Mouse (Mus musculus) stomach, embryonic 15.5 days (tissue): ENCODE results near the gene Gigyf2. TPM values are rescaled to one million over a fixed set of nuclear protein-coding genes. Genes with fewer than 3 reads are reported as not detected.
"Not testable (repeated sequence)": the region's sequence is repeated elsewhere in the genome, so short reads cannot be mapped to it uniquely, and the experiment has no call there.

Experiments used
- ATAC-seq: fragments of 200-750 bp; cut with Nextera tagmentation; 2 replicates; pipeline ENCODE4 v1.8.0; 2017; ENCODE audit warnings: low read depth, moderate number of reproducible peaks, moderate TSS enrichment; ENCODE audit not compliant: insufficient read depth, low FRiP score
- H3K27ac ChIP-seq: fragments of 300-500 bp; sonication (generic); 2 replicates; pipeline ENCODE4 v1.5.1; 2015; ENCODE audit warnings: mild to moderate bottlenecking, inconsistent platforms
- H3K27me3 ChIP-seq: fragments of 300-500 bp; sonication (generic); replicated peaks from 2 replicates; pipeline ENCODE4 v1.6.1; 2015; ENCODE audit warnings: inconsistent platforms
- H3K36me3 ChIP-seq: fragments of 300-500 bp; sonication (generic); 2 replicates; pipeline ENCODE4 v1.6.1; 2015; ENCODE audit warnings: inconsistent platforms
- H3K4me1 ChIP-seq: fragments of 300-500 bp; sonication (generic); 2 replicates; pipeline ENCODE4 v1.6.1; 2015; ENCODE audit warnings: inconsistent platforms
- H3K4me2 ChIP-seq: fragments of 300-500 bp; sonication (generic); 2 replicates; pipeline ENCODE4 v1.6.1; 2015; ENCODE audit warnings: mild to moderate bottlenecking, inconsistent platforms
- H3K4me3 ChIP-seq: fragments of 300-500 bp; sonication (generic); replicated peaks from 2 replicates; pipeline ENCODE4 v1.5.1; 2015; ENCODE audit warnings: inconsistent platforms
- H3K9ac ChIP-seq: fragments of 300-500 bp; sonication (generic); 2 replicates; pipeline ENCODE4 v1.6.1; 2015; ENCODE audit warnings: inconsistent platforms
- H3K9me3 ChIP-seq: fragments of 300-500 bp; sonication (generic); 2 replicates; pipeline ENCODE4 v1.6.1; 2016; ENCODE audit warnings: inconsistent platforms
- WGBS: fragments of 180-500 bp; shearing (Covaris S2); methylation state at CpG from one replicate; pipeline ENCODE4 v1.1.7; 2015; 5-methylcytosine and 5-hydroxymethylcytosine counted together
- polyA plus RNA-seq: library from polyadenylated mRNA; unstranded; fragments of >200 nt; fragmentation: Nextera tagmentation; extraction: Ambion mirVana; gene quantifications from 2 replicates; pipeline ENCODE4 v1.2.1, GENCODE M21; 2015

Gigyf2 gene
- polyA plus RNA-seq, 1 experiment from 2014 or later, result 49.4 TPM

DNA sequence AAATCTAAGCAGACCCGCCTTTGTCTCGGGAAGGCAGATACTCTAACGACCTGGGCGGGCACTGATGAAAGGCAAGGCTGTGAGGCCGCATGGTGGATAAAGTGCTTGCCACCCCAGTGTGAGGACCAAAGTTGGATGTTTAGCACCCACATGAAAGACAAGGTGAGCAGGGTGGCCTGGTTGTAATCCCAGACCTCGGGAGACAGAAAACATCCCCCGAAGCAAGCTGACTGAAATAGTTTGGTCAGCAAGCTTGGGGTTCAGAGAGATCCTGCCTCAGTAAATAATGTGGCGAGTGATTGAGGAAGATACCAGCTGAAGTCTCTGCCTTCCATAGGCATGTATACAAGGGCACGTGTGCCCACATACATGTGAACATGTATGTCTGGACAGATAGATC is 140.7 kb downstream of the Gigyf2 start:
- Histone ChIP-seq H3K27me3 (no peaks in the 10 kb centered on the region), H3K9ac (no peak overlapping the region), H3K27ac (no peak overlapping the region), H3K9me3 (no peaks in the 10 kb centered on the region), H3K36me3 (no peaks in the 10 kb centered on the region), H3K4me2 (no peak overlapping the region), H3K4me3 (no peak overlapping the region), H3K4me1 (no peaks in the 10 kb centered on the region)
- 66% methylated on average over 9 of the region's 9 CpGs for WGBS
- ATAC-seq, result no peak

DNA sequence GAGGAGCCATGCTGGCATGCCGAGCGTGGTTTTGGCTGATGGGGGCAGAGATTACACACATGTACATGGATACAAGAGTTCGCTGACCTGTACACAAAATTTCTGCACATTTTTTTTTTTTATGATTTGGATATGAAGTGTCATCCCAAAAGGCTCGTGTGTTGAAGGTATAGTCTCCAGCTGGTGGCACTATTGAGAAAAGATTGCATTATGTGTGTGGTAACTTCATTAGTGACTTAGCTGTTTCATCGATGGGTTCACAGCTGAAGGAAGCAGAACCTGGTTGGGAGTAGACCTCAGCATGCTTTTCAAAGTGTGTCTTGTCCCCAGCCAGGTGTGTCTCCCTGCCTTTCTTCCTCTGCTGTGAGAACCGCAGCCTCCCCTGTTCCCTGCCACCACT is 141.5 kb downstream of the Gigyf2 start:
- Histone ChIP-seq H3K36me3 (no peaks in the 10 kb centered on the region), H3K4me1 (no peaks in the 10 kb centered on the region), H3K9me3 (no peaks in the 10 kb centered on the region), H3K27ac (no peak overlapping the region), H3K27me3 (no peaks in the 10 kb centered on the region), H3K4me2 (no peak overlapping the region), H3K9ac (no peak overlapping the region), H3K4me3 (no peak overlapping the region)
- no peak for ATAC-seq
- WGBS, result 66% methylated on average over 6 of the region's 6 CpGs

DNA sequence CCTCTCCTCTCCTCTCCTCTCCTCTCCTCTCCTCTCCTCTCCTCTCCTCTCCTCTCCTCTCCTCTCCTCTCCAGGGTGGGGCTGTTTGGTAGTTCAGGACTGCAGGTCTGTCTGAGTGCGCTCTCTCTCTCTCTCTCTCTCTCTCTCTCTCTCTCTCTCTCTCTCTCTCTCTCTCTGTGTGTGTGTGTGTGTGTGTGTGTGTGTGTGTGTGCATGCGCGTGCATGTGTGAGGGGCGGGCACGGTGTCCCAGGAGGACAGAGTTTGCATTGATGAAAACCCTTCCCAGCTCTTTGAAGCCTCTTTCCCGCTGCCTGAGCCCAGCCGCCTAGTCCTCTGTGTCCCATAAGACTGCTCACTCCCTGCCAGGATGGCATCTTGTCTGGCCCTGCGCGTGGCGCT is 143.2 kb downstream of the Gigyf2 start, which contains the start of gene Snorc:
Gene Snorc, plus strand, starts transcription at position 301 of the 400 bp plus-strand sequence.
- not testable (repeated sequence) for H3K36me3 ChIP-seq, H3K27ac ChIP-seq, ATAC-seq, H3K4me3 ChIP-seq, H3K4me2 ChIP-seq, H3K9me3 ChIP-seq, H3K4me1 ChIP-seq, H3K9ac ChIP-seq
- WGBS, result 37% methylated on average over 7 of the region's 10 CpGs
- peaks cover 11% of the 10 kb centered on the region for H3K27me3 ChIP-seq

DNA sequence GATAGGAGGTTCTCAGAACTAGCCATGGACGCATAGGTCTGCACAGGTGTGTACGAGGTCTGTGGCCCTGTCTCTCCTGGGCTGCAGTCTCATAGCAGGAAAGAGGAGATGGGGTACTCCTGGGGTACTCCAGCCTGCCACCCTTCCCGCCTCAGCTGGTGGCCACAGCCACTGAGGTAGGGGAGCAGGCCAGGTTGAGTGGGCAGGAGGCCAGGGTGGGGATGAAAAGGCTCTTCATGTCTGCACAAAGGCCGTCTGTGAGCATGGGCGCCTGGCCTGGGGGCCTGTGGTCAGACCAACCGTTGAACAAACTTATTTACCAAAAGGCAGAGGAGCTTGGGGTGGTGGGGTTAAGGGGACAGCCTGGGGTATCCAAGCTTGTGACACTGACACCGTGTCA is 145.1 kb downstream of the Gigyf2 start:
- no peaks in the 10 kb centered on the region for H3K4me1 ChIP-seq
- no peak for ATAC-seq
- H3K27ac ChIP-seq, result no peak overlapping the region
- no peak overlapping the region for H3K4me2 ChIP-seq
- no peaks in the 10 kb centered on the region for H3K36me3 ChIP-seq
- no peak overlapping the region for H3K9ac ChIP-seq
- peaks cover 27% of the 10 kb centered on the region for H3K27me3 ChIP-seq
- H3K4me3 ChIP-seq, result no peak overlapping the region
- 79% methylated on average over 7 of the region's 7 CpGs for WGBS
- no peaks in the 10 kb centered on the region for H3K9me3 ChIP-seq

DNA sequence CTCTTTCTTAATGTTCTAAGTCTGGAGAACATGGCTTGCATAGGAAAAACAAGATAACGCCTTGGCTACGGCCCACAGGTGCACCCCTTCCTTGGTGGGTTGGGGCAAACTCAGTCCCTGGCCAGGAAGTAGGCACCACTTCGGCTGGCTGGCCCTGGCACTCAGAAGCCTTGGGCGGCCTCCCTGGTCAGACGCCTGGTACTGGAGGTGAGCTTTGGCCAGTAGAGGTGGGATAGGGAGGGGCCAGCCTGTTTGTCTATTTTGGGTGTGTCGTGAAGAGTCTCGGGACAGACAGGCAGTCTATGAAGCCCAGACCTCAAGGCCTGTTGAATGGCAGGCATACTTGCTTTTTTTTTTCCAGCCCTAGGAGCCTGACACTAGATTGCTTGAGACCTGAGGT is 145.8 kb downstream of the Gigyf2 start:
- H3K4me2 ChIP-seq, result no peak overlapping the region
- H3K27ac ChIP-seq, result no peak overlapping the region
- no peak overlapping the region for H3K9ac ChIP-seq
- H3K4me3 ChIP-seq, result no peak overlapping the region
- H3K9me3 ChIP-seq, result no peaks in the 10 kb centered on the region
- no peak for ATAC-seq
- H3K4me1 ChIP-seq, result no peaks in the 10 kb centered on the region
- 79% methylated on average over 7 of the region's 7 CpGs for WGBS
- H3K27me3 ChIP-seq, result peaks cover 29% of the 10 kb centered on the region
- H3K36me3 ChIP-seq, result no peaks in the 10 kb centered on the region

DNA sequence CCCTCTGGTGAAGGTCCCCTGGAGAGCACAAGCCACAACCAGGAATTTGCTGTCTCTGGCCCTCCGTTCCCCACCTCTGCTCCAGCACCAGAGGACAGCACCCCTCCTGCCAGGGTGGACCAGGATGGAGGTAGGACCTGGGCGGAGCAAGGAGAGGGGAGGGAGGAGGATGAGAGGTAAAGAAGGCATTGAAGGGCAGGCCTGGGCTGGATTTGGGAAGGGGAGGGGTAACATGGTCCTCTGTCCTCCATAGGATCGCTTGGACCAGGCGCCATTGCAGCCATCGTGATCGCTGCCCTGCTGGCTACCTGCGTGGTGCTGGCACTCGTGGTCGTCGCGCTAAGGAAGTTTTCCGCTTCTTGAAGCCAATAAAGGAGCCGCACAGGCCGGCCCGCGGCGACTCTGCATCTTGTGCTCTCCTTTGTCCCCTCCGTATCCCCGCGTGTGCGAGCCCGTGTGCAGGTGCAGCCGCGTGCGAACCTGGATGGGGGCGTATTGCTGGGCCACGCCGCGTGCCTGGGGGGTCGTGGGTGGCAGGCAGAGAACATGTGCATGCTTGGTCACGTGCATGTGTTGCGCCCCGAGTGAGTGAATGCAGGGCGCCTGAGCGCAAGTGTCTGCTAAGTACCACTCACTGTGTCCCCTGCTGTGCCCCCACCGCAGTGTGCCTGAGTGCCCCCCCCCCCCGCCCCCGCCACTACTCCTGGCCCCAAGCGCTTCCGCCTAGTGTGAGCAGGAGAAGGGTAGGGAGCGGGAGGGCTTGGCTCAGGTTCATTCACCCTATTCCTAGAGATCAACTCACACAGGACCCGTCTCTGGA is 148.5 kb downstream of the Gigyf2 start:
- WGBS, result 4% methylated on average over 41 of the region's 42 CpGs
- Histone ChIP-seq H3K4me3 (peak overlapping the region; percentile 26), H3K9ac (no peak overlapping the region), H3K4me2 (peak overlapping the region; percentile 51), H3K4me1 (no peaks in the 10 kb centered on the region), H3K36me3 (no peaks in the 10 kb centered on the region), H3K9me3 (no peaks in the 10 kb centered on the region), H3K27me3 (peaks cover 29% of the 10 kb centered on the region), H3K27ac (no peak overlapping the region)
- ATAC-seq, result peak; percentile 54; the same call in 1 of the 2 replicates

DNA sequence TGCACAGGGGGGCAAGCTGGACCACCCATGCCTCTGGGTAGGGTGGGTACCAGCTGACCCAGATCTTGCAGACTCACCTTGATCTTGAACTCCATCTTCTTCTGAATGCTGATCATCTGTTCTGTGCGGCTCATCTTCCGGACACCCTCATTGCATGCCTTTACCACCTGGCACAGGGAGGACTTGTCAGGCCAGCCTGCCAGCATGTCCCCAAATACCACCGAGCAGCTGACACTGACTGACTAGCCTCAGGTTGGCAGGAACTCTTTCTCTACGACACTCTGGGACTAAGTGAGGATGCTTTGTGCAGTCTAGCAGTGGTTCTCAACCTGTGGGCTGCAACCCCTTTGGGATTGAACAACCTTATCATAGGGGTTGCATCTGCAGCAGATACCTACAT is 155.7 kb downstream of the Gigyf2 start:
- no peak overlapping the region for H3K9ac ChIP-seq
- no peak overlapping the region for H3K4me3 ChIP-seq
- H3K27ac ChIP-seq, result no peak overlapping the region
- H3K36me3 ChIP-seq, result no peaks in the 10 kb centered on the region
- H3K27me3 ChIP-seq, result no peaks in the 10 kb centered on the region
- WGBS, result 79% methylated on average over 4 of the region's 4 CpGs
- no peaks in the 10 kb centered on the region for H3K4me1 ChIP-seq
- no peak overlapping the region for H3K4me2 ChIP-seq
- no peaks in the 10 kb centered on the region for H3K9me3 ChIP-seq
- no peak for ATAC-seq

DNA sequence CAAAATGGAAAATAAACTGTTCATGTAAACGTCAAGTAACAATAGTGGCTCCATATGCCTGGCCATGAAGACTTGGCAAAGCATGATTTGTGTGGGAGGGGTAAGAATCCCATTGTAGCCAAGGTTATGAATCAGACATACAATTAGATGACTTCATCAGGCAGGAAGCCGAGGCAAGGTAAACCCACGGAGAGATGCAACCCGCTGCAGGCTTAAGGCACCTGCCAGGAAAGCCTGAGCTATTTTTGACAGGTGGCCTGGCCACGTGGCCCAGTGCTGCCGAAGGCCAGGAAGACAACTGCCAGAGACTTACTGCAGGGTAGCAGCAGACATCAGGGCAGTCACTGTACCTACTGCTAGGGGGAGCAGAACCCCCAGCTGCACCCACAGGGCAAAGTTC is 159.6 kb downstream of the Gigyf2 start:
- Histone ChIP-seq H3K27me3 (no peaks in the 10 kb centered on the region), H3K9ac (no peak overlapping the region), H3K36me3 (no peaks in the 10 kb centered on the region), H3K27ac (no peak overlapping the region), H3K9me3 (no peaks in the 10 kb centered on the region), H3K4me3 (no peak overlapping the region), H3K4me1 (no peaks in the 10 kb centered on the region), H3K4me2 (no peak overlapping the region)
- ATAC-seq, result no peak
- 44% methylated on average over 6 of the region's 6 CpGs for WGBS

DNA sequence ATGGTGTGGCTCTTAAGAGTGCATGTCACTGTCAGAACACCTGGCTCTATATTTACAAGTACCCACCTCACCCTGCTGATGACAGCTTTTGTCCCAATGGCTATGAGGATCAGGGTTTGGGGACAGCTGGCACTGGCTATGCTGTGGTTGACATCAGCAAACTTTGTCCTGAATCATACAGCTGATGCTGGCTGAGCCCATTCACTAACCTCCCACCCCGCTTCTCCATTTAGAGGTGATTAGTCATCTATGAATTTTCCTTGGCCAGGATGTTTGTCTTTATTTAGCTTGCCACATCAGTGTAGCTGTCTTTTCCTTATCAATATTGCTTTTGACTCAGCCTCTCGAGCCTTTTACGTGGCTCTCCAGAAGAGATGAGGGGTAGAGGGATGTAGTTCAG is 165.5 kb downstream of the Gigyf2 start:
- no peak overlapping the region for H3K27ac ChIP-seq
- H3K27me3 ChIP-seq, result no peaks in the 10 kb centered on the region
- no peaks in the 10 kb centered on the region for H3K4me1 ChIP-seq
- H3K4me2 ChIP-seq, result no peak overlapping the region
- ATAC-seq, result no peak
- WGBS, result 72% methylated on average over 3 of the region's 3 CpGs
- H3K36me3 ChIP-seq, result no peaks in the 10 kb centered on the region
- no peaks in the 10 kb centered on the region for H3K9me3 ChIP-seq
- H3K4me3 ChIP-seq, result no peak overlapping the region
- H3K9ac ChIP-seq, result no peak overlapping the region

DNA sequence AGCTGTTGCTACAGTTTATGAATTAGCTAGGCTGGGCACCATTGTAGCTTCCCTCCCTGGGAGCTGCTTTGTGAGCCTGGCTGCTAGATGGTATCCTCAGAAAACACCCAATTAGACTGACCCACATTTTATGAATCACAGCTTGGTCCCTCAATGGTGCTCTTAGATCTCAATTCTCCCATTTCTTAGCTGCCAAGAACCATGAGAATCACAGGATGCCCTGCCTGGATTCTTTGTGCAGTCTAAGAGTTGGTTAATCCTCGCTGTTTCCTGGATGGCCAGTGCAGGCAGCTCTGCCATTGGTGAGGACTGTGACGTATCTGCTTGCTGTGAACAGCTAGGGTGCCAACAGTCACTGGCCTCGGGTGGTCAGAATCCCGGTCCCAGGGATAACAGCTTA is 166.7 kb downstream of the Gigyf2 start:
- Histone ChIP-seq H3K4me3 (no peak overlapping the region), H3K9ac (no peak overlapping the region), H3K27ac (no peak overlapping the region), H3K36me3 (no peaks in the 10 kb centered on the region), H3K4me2 (no peak overlapping the region), H3K27me3 (no peaks in the 10 kb centered on the region), H3K9me3 (no peaks in the 10 kb centered on the region), H3K4me1 (no peaks in the 10 kb centered on the region)
- 59% methylated on average over 4 of the region's 4 CpGs for WGBS
- no peak for ATAC-seq
